Mouse (Mus musculus): Measurements from ENCODE around the gene Dut.

GRCm38 (mm10) chr2:125276692-125277091 lies 29.7 kb downstream of the Dut start:
- TF ChIP-seq CTCF (conservative IDR thresholded peaks at IDR 0.05; ENCODE audit: low read length), result no peak
- TF ChIP-seq POU5F1 (IDR thresholded peaks at IDR 0.05; ENCODE audit: borderline replicate concordance, low read length), result no peak
- TF ChIP-seq NANOG (IDR thresholded peaks at IDR 0.05; ENCODE audit: borderline replicate concordance, low read length), result no peak
